Mouse (Mus musculus): ENCODE data around the gene Srpk1. TPM values are rescaled to one million over a fixed set of nuclear protein-coding genes. Genes with fewer than 3 reads are reported as not detected.

Gene Srpk1
- polyA plus RNA-seq, 1 experiment from 2014 or later: 110 TPM

DNA sequence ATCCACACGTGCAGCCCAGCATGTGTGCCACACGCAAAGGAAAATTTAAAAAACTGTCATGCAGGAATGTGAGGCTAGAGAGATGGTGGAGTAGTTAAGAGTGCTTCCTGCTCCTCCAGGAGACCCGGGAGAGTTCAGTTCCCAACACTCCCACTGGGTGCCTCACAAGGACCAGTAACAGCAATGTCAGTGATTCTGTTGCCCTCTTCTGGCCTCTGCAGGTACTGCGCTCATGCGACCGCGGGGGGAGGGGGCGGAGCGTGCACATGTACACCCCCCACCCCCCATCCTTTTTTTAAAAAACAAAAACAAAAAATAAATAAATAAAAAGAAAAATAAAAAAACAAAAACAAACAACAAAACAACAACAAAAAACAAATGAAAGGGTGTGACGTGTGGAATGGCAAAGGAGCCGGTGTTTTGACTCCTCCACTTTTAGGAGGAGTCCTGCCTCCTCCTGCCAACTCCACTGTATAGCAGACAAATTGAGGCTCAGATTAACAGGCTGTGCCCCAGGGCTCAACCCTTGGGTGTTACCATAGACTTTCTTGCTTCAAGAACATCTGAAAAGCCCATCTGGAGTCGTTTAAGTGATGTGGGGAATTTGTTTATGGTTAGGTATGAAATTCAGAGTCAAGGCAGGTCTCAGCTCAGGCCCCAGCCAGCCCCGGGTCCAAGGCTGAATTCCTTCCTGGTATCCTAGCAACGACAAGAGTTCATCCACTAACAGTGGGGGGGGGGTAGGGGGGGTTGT lies 69.3 kb downstream of the Srpk1 start:
- H3K27me3 ChIP-seq (ENCODE audit: control insufficient read depth, insufficient read depth, low read length): no peaks in the 10 kb centered on the region
- H3K4me1 ChIP-seq (replicated peaks; ENCODE audit: control insufficient read depth, insufficient read depth, low read length): no peaks in the 10 kb centered on the region
- no peak overlapping the region for H3K4me2 ChIP-seq (replicated peaks)
- ATAC-seq (ENCODE audit: low FRiP score) (no peak), DNase-seq (ENCODE audit: low spot score) (peak; percentile 67)
- WGBS: 5% methylated on average over 14 of the region's 14 CpGs
- no peak overlapping the region for H3K4me3 ChIP-seq (replicated peaks; ENCODE audit: low read length)
- no peaks in the 10 kb centered on the region for H3K36me3 ChIP-seq (replicated peaks; ENCODE audit: control insufficient read depth, insufficient read depth)
- H3K9ac ChIP-seq: no peak overlapping the region
- H3K9me3 ChIP-seq (ENCODE audit: control insufficient read depth, low read length): no peaks in the 10 kb centered on the region
- H3K27ac ChIP-seq: no peak overlapping the region

GRCm38 (mm10) chr17:28549111-28549510 lies 73.4 kb downstream of the Srpk1 start, which contains the start of gene Clpsl2:
Gene Clpsl2, plus strand, starts transcription at chr17:28549411.
- 81% methylated on average over 14 of the region's 14 CpGs for WGBS
- H3K36me3 ChIP-seq (replicated peaks; ENCODE audit: control insufficient read depth, insufficient read depth): no peaks in the 10 kb centered on the region
- H3K9ac ChIP-seq: no peak within 1 kb of the TSS
- no peaks in the 10 kb centered on the region for H3K9me3 ChIP-seq (ENCODE audit: control insufficient read depth, low read length)
- no peaks in the 10 kb centered on the region for H3K27me3 ChIP-seq (ENCODE audit: control insufficient read depth, insufficient read depth, low read length)
- no peak for DNase-seq (ENCODE audit: low spot score)
- H3K27ac ChIP-seq: no peak within 1 kb of the TSS
- no peak for ATAC-seq (ENCODE audit: low FRiP score)
- no peak within 1 kb of the TSS for H3K4me2 ChIP-seq (replicated peaks)
- no peaks in the 10 kb centered on the region for H3K4me1 ChIP-seq (replicated peaks; ENCODE audit: control insufficient read depth, insufficient read depth, low read length)
- H3K4me3 ChIP-seq (replicated peaks; ENCODE audit: low read length): no peak within 1 kb of the TSS

DNA sequence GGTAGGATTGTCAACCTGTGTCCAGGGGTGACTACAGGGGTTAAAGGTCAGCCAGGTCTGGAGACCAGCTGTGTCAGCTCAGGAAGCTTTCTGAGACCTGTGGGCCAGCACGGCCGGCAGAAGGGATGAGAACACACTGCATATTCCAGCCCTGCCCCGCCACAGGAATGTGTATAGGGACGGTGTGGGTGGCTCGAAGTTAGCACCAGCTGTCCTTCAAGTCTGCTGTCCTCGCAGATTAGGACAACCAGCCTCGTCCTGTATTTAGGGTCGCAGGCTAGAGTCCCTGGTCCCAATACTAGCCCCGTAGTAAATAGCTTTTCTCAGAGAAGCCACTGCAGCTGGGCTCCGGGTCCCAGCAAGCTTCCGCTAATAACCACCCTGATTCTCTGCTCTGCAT lies 74.0 kb downstream of the Srpk1 start:
- H3K27ac ChIP-seq: no peak overlapping the region
- no peak overlapping the region for H3K4me2 ChIP-seq (replicated peaks)
- H3K36me3 ChIP-seq (replicated peaks; ENCODE audit: control insufficient read depth, insufficient read depth): no peaks in the 10 kb centered on the region
- ATAC-seq (ENCODE audit: low FRiP score) (no peak), DNase-seq (ENCODE audit: low spot score) (no peak)
- no peaks in the 10 kb centered on the region for H3K27me3 ChIP-seq (ENCODE audit: control insufficient read depth, insufficient read depth, low read length)
- H3K4me3 ChIP-seq (replicated peaks; ENCODE audit: low read length): no peak overlapping the region
- 72% methylated on average over 11 of the region's 11 CpGs for WGBS
- H3K9ac ChIP-seq: no peak overlapping the region
- no peaks in the 10 kb centered on the region for H3K9me3 ChIP-seq (ENCODE audit: control insufficient read depth, low read length)
- H3K4me1 ChIP-seq (replicated peaks; ENCODE audit: control insufficient read depth, insufficient read depth, low read length): no peaks in the 10 kb centered on the region

GRCm38 (mm10) chr17:28546925-28547324 lies 75.6 kb downstream of the Srpk1 start:
- 81% methylated on average over 1 of the region's 1 CpGs for WGBS
- no peak for ATAC-seq (ENCODE audit: low FRiP score)

DNA sequence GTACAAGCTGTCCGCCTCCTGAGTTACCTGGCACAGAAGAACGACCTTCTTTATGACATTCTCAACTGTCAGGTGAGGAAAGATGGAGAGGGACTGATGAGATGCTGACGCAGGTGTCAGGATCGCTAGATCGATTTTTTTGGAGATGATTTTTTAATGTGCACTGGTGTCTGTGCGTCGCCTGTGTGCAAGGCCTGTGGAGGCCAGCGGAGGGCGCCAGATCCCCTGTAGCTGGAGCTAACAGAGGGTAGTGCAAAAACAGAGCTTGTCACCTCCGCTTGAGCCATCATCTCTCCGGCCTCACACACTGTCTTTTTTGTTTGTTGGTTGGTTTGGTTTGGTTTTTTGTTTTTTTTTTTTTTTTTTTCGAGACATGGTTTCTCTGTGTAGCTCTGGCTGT lies 84.6 kb downstream of the Srpk1 start:
- H3K9me3 ChIP-seq (ENCODE audit: control insufficient read depth, low read length): no peaks in the 10 kb centered on the region; the same call in 1 of the 2 replicates
- no peaks in the 10 kb centered on the region for H3K4me1 ChIP-seq (replicated peaks; ENCODE audit: control insufficient read depth, insufficient read depth, low read length)
- H3K27ac ChIP-seq: no peak overlapping the region
- H3K4me2 ChIP-seq (replicated peaks): no peak overlapping the region
- no peak overlapping the region for H3K4me3 ChIP-seq (replicated peaks; ENCODE audit: low read length)
- no peak overlapping the region for H3K9ac ChIP-seq
- ATAC-seq (ENCODE audit: low FRiP score) (no peak), DNase-seq (ENCODE audit: low spot score) (no peak)
- H3K27me3 ChIP-seq (ENCODE audit: control insufficient read depth, insufficient read depth, low read length): no peaks in the 10 kb centered on the region
- H3K36me3 ChIP-seq (replicated peaks; ENCODE audit: control insufficient read depth, insufficient read depth): no peaks in the 10 kb centered on the region
- 47% methylated on average over 12 of the region's 12 CpGs for WGBS

More at GRCm38 (mm10) chr17:28546925-28547324, 75.6 kb downstream of the Srpk1 start:
- Histone ChIP-seq H3K36me3 (replicated peaks; ENCODE audit: control insufficient read depth, insufficient read depth) (no peaks in the 10 kb centered on the region), H3K27me3 (ENCODE audit: control insufficient read depth, insufficient read depth, low read length) (no peaks in the 10 kb centered on the region), H3K9ac (no peak overlapping the region), H3K4me3 (replicated peaks; ENCODE audit: low read length) (no peak overlapping the region), H3K9me3 (ENCODE audit: control insufficient read depth, low read length) (no peaks in the 10 kb centered on the region), H3K4me1 (replicated peaks; ENCODE audit: control insufficient read depth, insufficient read depth, low read length) (no peaks in the 10 kb centered on the region), H3K4me2 (replicated peaks) (no peak overlapping the region), H3K27ac (no peak overlapping the region)
- DNase-seq (ENCODE audit: low spot score): no peak

Small RNA genes within 50 kb of the gene (microRNA-seq; reads per million reads assigned to microRNA genes)
- not detected for gene Mir6969

Other genes starting within 250 kb of the Srpk1 start
- 8.2 and 9.8 TPM in 2 replicates for gene Fkbp5, start 105.2 kb downstream of the Srpk1 start, polyA plus RNA-seq (2014; fragmentation: Nextera tagmentation; extraction: Ambion mirVana)
- not detected in 2 replicates for gene Armc12, start 91.9 kb downstream of the Srpk1 start, polyA plus RNA-seq (2014; fragmentation: Nextera tagmentation; extraction: Ambion mirVana)
- not detected in 2 replicates for gene Clpsl2, start 73.3 kb downstream of the Srpk1 start, polyA plus RNA-seq (2014; fragmentation: Nextera tagmentation; extraction: Ambion mirVana)
- gene Clps, start 61.9 kb downstream of the Srpk1 start, polyA plus RNA-seq (2014; fragmentation: Nextera tagmentation; extraction: Ambion mirVana): not detected in 2 replicates
- gene Lhfpl5, start 47.1 kb downstream of the Srpk1 start, polyA plus RNA-seq (2014; fragmentation: Nextera tagmentation; extraction: Ambion mirVana): 13.5 and 13.7 TPM in 2 replicates
- gene Slc26a8, start 67.5 kb upstream of the Srpk1 start, polyA plus RNA-seq (2014; fragmentation: Nextera tagmentation; extraction: Ambion mirVana): 1.8 and 2.3 TPM in 2 replicates
- 34.1 and 36.5 TPM in 2 replicates for gene Mapk14, start 68.6 kb upstream of the Srpk1 start, polyA plus RNA-seq (2014; fragmentation: Nextera tagmentation; extraction: Ambion mirVana)
- 0.98 and 2.0 TPM in 2 replicates for gene AC170998.1, start 103.4 kb upstream of the Srpk1 start, polyA plus RNA-seq (2014; fragmentation: Nextera tagmentation; extraction: Ambion mirVana)
- 0.56 and 1.6 TPM in 2 replicates for gene Mapk13, start 146.6 kb upstream of the Srpk1 start, polyA plus RNA-seq (2014; fragmentation: Nextera tagmentation; extraction: Ambion mirVana)
- gene Brpf3, start 178.4 kb upstream of the Srpk1 start, polyA plus RNA-seq (2014; fragmentation: Nextera tagmentation; extraction: Ambion mirVana): 8.0 and 8.9 TPM in 2 replicates
- 0.07 TPM in 1 of 2 replicates, not detected in the other for gene Pnpla1, start 235.7 kb upstream of the Srpk1 start, polyA plus RNA-seq (2014; fragmentation: Nextera tagmentation; extraction: Ambion mirVana)